Mouse (Mus musculus) heart, postnatal 0 days (tissue): Measurements from ENCODE around the gene Pde4d. TPM values are rescaled to one million over a fixed set of nuclear protein-coding genes. Genes with fewer than 3 reads are reported as not detected.

Experiments used
- ATAC-seq: fragments of 200-750 bp; cut with Nextera tagmentation; 2 replicates; pipeline ENCODE4 v1.8.0; 2017; ENCODE audit warnings: low read depth, moderate number of reproducible peaks, moderate library complexity; ENCODE audit not compliant: insufficient read depth
- DNase-seq: peaks from one replicate; pipeline ENCODE4 v3.0.0-alpha.2; 2016; ENCODE audit warnings: low spot score
- H3K27ac ChIP-seq: fragments of 300-500 bp; sonication (generic); 2 replicates; pipeline ENCODE4 v1.5.1; 2014; ENCODE audit warnings: low read depth, mild to moderate bottlenecking
- H3K27me3 ChIP-seq: fragments of 300-500 bp; sonication (generic); 2 replicates; pipeline ENCODE4 v1.6.1; 2014; ENCODE audit warnings: low read length, mixed read lengths; ENCODE audit not compliant: control insufficient read depth, insufficient read depth
- H3K36me3 ChIP-seq: fragments of 300-500 bp; sonication (generic); replicated peaks from 2 replicates; pipeline ENCODE4 v1.6.1; 2014; ENCODE audit warnings: low read length, mixed read lengths; ENCODE audit not compliant: control insufficient read depth, insufficient read depth
- H3K4me1 ChIP-seq: fragments of 300-500 bp; sonication (generic); 2 replicates; pipeline ENCODE4 v1.6.1; 2014; ENCODE audit warnings: antibody characterized with exemption; ENCODE audit not compliant: control insufficient read depth, insufficient read depth
- H3K4me2 ChIP-seq: fragments of 300-500 bp; sonication (generic); 2 replicates; pipeline ENCODE4 v1.6.1; 2014; ENCODE audit warnings: low read depth, mild to moderate bottlenecking, low read length, moderate library complexity
- H3K4me3 ChIP-seq: fragments of 300-500 bp; sonication (generic); 2 replicates; pipeline ENCODE4 v1.5.1; 2014; ENCODE audit warnings: low read depth, low read length
- H3K9ac ChIP-seq: fragments of 300-500 bp; sonication (generic); replicated peaks from 2 replicates; pipeline ENCODE4 v1.6.1; 2014; ENCODE audit warnings: low read depth, low read length, mixed read lengths
- H3K9me3 ChIP-seq: fragments of 300-500 bp; sonication (generic); replicated peaks from 2 replicates; pipeline ENCODE4 v1.6.1; 2016; ENCODE audit warnings: low read length; ENCODE audit not compliant: control insufficient read depth
- CTCF ChIP-seq: IDR thresholded peaks from 2 replicates; pipeline ENCODE4 v1.5.1; 2016; ENCODE audit warnings: antibody characterized with exemption, control low read depth, low read depth
- EP300 ChIP-seq: IDR thresholded peaks from 2 replicates; pipeline ENCODE4 v1.6.1; 2016; ENCODE audit warnings: antibody characterized with exemption, low read depth
- WGBS: fragments of 180-500 bp; shearing (Covaris S2); extraction: QIAGEN DNeasy Blood & Tissue Kit; methylation state at CpG from one replicate; pipeline ENCODE4 v1.1.7; 2014; 5-methylcytosine and 5-hydroxymethylcytosine counted together
- polyA plus RNA-seq: library from polyadenylated mRNA; unstranded; fragments of >200 nt; fragmentation: Nextera tagmentation; extraction: Ambion mirVana; gene quantifications from 2 replicates; pipeline ENCODE4 v1.2.1, GENCODE M21; 2015
- total RNA-seq: library from RNA; depleted of rRNA; stranded (reverse); fragments of >200 nt; gene quantifications from 2 replicates; pipeline ENCODE4 v1.2.3, GENCODE M21; 2014; ENCODE audit warnings: low replicate concordance

The Pde4d gene
- total and polyA plus RNA-seq, 2 experiments from 2014 or later, result 21.9 to 58.0 TPM

GRCm38 (mm10) chr13:109047126-109047525 is 597.4 kb downstream of the Pde4d start:
- H3K4me3 ChIP-seq, result no peak overlapping the region
- no peak overlapping the region for H3K9ac ChIP-seq
- no peaks in the 10 kb centered on the region for H3K4me1 ChIP-seq
- peak; percentile 11 for DNase-seq
- no peak for ATAC-seq
- 60% methylated on average over 7 of the region's 7 CpGs for WGBS
- H3K27me3 ChIP-seq, result no peaks in the 10 kb centered on the region
- H3K27ac ChIP-seq, result no peak overlapping the region
- H3K36me3 ChIP-seq, result no peaks in the 10 kb centered on the region
- TF ChIP-seq CTCF (no peak), EP300 (no peak)
- no peaks in the 10 kb centered on the region for H3K9me3 ChIP-seq
- H3K4me2 ChIP-seq, result no peak overlapping the region

- ATAC-seq (no peak), DNase-seq (no peak)
- no peaks in the 10 kb centered on the region for H3K9me3 ChIP-seq
- TF ChIP-seq EP300 (no peak), CTCF (no peak)
- no peak overlapping the region for H3K4me3 ChIP-seq
- H3K4me2 ChIP-seq, result no peak overlapping the region
- no peaks in the 10 kb centered on the region for H3K27me3 ChIP-seq
- WGBS, result 63% methylated on average over 2 of the region's 2 CpGs
- no peaks in the 10 kb centered on the region for H3K4me1 ChIP-seq
- no peaks in the 10 kb centered on the region for H3K36me3 ChIP-seq
- H3K27ac ChIP-seq, result no peak overlapping the region
- no peak overlapping the region for H3K9ac ChIP-seq
Observed at GRCm38 (mm10) chr13:109052805-109053204, 603.1 kb downstream of the Pde4d start.

- Histone ChIP-seq H3K9me3 (no peaks in the 10 kb centered on the region), H3K4me3 (no peak overlapping the region), H3K36me3 (no peaks in the 10 kb centered on the region), H3K4me2 (no peak overlapping the region), H3K9ac (no peak overlapping the region), H3K27ac (no peak overlapping the region), H3K4me1 (no peaks in the 10 kb centered on the region), H3K27me3 (no peaks in the 10 kb centered on the region)
- WGBS, result 59% methylated on average over 10 of the region's 10 CpGs
- DNase-seq (no peak), ATAC-seq (no peak)
- TF ChIP-seq CTCF (no peak), EP300 (no peak)
Observed at GRCm38 (mm10) chr13:109053242-109054018, 603.7 kb downstream of the Pde4d start.

- Histone ChIP-seq H3K4me1 (no peaks in the 10 kb centered on the region), H3K27me3 (no peaks in the 10 kb centered on the region), H3K36me3 (no peaks in the 10 kb centered on the region), H3K4me3 (no peak overlapping the region), H3K9ac (no peak overlapping the region), H3K4me2 (no peak overlapping the region), H3K27ac (no peak overlapping the region), H3K9me3 (no peaks in the 10 kb centered on the region)
- DNase-seq, result no peak
- ATAC-seq, result no peak
- 32% methylated on average over 4 of the region's 4 CpGs for WGBS
- no peak for TF ChIP-seq EP300
- TF ChIP-seq CTCF, result no peak
Observed at GRCm38 (mm10) chr13:109058045-109058444, 608.3 kb downstream of the Pde4d start.

- DNase-seq (peak; percentile 8), ATAC-seq (peak; percentile 80)
- Histone ChIP-seq H3K4me2 (no peak overlapping the region), H3K27me3 (no peaks in the 10 kb centered on the region), H3K4me1 (no peaks in the 10 kb centered on the region), H3K9ac (no peak overlapping the region), H3K36me3 (no peaks in the 10 kb centered on the region), H3K4me3 (no peak overlapping the region), H3K9me3 (no peaks in the 10 kb centered on the region), H3K27ac (no peak overlapping the region)
- no peak for TF ChIP-seq CTCF
- TF ChIP-seq EP300, result no peak
- WGBS, result 51% methylated on average over 4 of the region's 4 CpGs
Observed at GRCm38 (mm10) chr13:109066581-109067159, 616.9 kb downstream of the Pde4d start.
